Mouse (Mus musculus): ENCODE measurements at regions not wholly inside any gene's neighbourhood (a gene's known extent, or its start where the extent isn't known, plus 50 kb on each side); places are given as distances from the start of the nearest gene placed in this dataset.
A peak's percentile ranks its signal among the peaks of the same experiment; 100 is the strongest.

DNA sequence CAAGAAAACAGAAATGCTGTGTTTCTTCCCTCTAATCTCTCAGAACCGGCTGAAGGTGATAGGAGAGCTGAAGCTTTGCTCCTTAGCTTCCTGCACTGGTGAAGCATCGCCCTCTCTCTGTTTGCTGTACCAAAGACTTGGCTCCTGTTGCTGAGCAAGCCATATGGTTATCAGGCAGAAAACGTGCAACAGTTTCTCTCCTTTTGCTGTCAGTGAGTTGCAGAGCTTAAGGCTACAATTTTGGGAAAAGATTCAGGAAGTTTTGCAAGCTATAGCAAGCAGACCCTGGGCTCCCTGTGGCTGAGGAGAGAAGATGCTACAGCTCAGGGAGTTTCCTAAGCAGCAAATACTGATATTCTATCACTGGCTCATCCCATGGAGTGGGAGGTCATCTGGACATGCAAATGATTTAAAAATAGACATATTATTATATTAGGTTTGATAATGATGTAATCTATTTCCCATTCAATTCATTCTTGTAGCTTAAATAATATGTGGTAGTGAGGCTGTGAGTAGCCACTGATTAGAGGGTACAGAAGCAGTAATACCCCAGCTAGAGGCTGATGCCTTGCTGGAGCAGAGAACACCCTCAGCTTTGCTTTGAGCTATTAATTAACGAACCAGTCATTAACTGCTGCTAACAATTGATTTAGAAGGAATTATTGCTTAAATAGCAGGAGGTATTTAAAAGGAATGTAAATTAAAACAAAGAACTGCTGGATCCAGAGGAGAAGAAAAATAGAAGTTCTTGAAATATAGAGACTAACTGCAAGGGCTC is 240.1 kb upstream of the Emcn start:
- DNase-seq = peak; percentile 60 to 79

DNA sequence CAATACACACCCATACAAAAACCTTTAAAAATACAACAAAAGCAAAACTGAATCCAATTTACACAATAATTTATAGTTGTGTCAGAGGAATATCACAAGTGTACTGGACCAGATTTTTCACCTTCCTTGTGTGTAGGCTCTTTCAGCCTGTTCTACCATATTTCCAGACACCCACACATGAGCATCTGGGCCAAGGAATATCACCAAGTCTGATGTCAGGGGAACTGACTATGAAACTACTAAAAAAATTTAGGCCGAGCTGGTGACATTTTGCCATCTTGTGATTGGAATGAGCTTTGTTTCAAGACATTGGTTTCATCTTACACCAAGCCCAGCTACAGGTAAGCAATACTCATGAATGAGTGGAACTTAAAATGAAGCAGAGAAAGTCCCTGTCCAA is 234.9 kb upstream of the Emcn start:
- no peak for DNase-seq

- peak in 1 of 2 experiments; percentile 40 for DNase-seq
Measured at GRCm38 (mm10) chr3:137108197-137108596, 232.7 kb upstream of the Emcn start.

DNA sequence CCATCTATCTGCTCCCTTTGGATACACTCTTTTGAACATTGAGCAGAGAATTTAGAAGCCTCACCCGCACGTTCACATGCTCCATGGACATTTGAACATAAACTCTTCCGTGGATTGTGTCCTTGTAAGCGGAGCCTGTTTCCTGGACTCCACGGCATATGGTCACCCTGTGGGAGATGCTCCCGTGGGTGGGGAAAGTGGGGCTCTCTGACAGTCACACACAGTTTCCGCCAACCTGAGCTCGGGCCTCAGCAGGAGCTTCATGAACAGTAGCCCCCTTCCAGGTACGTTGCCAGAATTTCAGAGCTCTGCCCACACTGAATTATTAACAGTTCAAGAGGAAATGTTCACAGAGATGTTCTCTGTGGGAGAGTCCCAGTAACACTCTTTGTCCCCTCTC is 231.1 kb upstream of the Emcn start:
- peak; percentile 89 to 97 for DNase-seq

- peak; percentile 92 to 96 for DNase-seq
Measured at GRCm38 (mm10) chr3:137110485-137110884, 230.4 kb upstream of the Emcn start.

DNA sequence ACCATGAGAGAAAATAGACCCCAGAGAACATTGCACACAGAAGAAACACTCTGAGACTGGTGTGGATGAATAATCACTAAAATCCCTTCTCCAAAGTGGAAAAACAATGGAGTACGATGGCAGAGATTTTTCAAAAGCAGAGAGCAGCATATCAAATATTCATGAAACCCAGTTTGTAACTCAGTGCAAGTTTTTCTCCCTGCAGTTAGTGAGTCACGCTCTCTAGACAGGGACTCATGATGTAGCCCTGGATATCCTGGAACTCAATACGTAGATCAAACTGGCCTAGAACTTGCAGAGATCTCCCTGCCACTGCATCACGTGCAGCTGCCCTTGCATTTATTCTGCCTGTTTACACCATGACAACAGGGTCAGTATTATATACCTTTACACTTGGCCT is 210.9 kb upstream of the Emcn start:
- no peak for DNase-seq

DNA sequence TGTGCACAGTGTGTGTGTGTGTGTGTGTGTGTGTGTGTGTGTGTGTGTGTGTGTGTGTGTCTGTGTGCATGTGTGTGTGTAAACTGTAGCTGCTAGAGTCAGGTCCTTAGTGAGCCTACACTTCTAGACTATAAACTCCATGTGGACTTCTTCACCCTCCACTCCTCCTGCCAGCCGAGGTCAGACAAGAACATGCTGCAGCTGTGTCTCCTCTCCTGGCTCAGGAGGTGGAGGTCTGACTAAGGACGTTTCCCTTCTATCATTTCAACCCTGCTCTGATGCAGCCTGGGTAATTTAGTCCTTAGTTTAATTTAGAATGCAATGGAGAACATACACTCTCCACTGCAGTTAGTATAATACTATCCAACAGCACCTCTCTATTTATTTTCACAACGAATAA is 198.8 kb upstream of the Emcn start:
- no peak for DNase-seq

DNA sequence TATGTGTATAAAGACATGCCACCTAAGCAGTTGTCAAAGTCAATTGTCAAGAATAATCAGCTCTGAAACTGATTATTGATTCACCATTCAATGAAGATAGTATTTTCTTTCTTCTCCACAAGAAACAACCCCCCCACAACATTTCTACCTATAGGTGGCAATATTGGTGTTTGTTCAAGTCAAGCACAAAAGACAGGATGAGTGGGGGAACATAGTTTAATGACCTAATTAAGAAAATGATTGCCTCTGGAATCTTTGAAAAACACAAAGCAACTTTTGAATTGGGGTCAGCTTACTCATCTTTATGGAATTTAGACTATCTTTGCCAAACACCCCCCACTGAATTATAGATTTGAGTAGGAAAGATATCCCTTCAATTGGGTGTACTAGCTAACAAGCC is 194.8 kb upstream of the Emcn start:
- no peak for DNase-seq

DNA sequence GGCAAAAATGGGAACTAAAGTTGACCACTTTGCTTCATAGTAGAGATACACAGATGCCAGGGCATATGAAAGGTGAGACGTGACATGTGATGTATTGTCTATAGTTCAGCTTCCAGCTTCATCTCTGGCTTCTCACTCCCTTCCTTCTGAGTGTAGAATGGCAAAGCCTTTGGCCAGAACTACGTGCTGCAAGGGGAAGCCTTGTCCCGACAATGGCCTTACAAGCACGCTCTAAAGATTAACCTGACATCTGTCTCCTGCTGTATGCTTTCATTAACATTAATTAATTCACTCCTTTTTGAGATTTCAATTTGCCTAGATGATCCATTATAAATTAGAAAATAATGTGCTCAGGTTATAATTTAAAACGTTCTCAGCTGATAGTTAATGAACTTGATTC is 193.5 kb upstream of the Emcn start:
- no peak for DNase-seq

DNA sequence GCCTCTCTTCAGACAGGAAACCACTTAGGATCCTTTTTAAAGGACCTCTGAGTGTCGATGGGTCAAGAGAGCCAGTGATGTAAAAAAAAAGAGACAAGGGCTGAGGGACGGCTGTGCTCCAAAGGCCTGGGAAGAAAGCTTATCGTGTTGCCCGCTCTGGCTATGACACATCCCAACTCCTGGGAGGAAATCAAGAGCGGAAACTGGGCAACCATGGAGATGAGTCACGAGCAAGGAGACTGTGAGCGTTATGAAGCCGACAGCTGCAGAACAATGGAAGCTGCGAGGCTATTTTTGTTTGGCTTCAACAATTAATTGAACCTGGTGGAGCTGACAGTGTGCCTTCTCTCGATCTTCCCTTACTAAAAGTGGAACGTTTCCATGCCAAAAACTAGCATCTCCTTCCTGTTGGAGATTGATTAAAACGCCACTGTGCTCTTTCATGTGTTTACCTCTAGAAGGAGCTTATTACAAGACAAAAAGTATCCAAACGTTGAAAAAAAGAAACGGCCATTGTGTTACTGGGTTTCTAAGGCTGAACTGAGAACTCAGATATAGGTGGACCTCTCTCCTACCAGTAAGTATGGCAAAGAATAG is 190.4 kb upstream of the Emcn start:
- peak; percentile 30 to 31 for DNase-seq

GRCm38 (mm10) chr3:137151431-137151830 is 189.4 kb upstream of the Emcn start:
- no peak for DNase-seq

DNA sequence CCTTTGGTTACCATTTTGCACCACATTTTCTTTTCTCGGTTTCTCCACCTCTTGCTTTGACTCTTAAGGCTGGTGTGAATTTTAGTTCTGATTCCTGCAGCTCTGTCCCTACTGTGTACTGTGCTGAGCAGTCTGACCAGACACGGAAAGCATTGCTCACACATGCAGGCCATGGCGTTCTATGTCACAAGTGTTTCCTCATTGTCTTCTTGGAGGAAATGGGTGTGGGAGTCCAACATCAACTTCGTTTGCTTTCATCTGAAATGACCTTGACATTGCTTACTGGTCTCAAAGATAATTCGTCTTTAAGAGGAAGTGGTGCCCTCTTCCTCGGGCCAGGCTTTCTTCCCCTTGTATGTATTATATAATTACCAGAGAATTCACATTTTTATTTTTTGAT is 187.6 kb upstream of the Emcn start:
- no peak for DNase-seq

- DNase-seq = no peak
Measured at GRCm38 (mm10) chr3:137154200-137155042, 186.4 kb upstream of the Emcn start.

DNA sequence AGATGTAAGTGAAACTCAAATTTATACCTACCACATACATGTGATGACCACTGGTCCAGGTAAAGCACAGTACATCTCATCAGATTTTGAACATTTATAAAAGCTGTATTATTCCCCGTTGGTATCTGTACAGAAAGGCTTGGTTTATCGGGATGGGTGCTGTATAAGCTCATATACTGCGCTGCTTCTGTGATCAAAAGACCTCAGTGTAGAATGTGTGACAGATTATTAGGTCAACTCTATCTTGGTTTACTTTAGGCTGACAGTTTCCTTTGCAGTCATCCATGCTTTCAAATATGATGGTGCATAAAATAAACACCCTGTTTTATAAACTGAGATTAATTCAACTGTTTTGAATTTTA is 185.8 kb upstream of the Emcn start:
- no peak for DNase-seq

DNA sequence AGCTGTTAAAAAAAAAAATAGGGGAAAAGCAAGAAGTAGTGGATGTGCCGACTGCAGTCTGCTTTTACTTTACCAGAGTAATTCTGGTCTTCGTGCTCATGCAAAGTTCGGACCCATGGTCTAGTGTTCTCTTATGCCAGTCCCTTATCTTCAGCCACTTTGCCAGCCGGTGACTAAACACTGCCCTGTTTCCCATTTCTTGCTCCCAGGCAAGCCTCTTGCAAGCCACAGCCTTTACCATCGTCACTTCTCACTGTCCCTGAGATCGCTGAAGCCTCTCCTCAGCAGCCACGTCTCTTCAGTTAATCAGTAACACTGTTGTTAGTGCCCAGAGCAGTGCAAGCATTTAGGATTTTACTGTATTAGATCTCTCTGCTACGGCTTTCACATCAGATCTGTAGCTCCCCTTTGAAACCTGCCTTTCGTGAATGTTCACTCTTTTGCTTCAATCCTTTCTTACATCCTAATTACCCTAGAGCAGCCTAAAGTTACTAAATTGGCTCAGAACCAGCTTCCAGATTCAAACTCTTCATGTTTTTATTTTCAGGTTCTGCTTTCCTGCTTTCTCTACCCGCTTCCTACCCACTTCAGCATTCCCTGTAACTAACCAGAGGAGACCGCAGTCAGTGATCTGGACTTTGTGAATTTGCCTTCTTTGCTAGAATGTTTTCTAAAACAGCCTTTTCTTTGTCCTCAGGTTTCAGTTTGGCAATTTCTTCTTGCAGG is 184.5 kb upstream of the Emcn start:
- DNase-seq = peak in 1 of 2 experiments; percentile 11

DNA sequence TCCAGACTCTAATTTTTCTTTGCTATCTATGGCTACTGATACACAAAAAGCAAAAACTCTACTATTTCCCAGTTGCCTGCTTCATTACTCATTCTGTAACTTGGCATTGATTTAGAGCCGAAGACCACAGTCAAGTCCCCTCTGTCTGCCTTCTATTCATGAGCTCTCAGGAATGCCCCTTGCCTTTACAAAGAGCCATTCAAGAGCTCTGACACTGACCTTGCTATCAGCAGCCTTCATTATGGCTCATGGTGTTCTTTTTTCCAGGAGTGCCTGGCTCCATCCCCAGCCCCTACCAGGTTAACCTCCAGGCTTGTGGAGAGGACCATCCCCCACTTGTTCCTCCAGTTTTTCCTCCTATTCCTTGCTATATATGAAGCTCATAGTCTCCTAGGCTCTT is 151.8 kb upstream of the Emcn start:
- DNase-seq = no peak

GRCm38 (mm10) chr3:137190489-137190888 is 150.4 kb upstream of the Emcn start:
- no peak for DNase-seq

DNA sequence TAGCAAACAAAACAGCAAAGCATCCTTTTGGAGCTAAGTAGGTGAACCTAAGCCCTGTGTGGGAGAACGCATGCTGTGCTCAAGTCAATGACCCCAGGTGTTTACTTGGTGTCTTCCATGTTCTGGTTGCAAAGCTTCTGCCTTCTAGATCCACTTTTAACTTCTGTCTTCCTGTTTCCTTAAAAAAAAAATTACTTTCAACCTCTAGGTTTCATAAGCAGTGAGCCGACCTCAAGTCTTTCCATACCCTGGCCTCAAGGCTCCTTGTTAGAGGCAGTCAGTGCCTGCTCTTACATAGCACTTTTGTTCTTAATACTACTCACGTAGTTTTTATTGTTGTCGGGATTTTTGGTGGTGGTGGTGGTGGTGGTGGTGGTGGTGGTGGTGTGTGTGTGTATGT is 149.9 kb upstream of the Emcn start:
- no peak for DNase-seq

GRCm38 (mm10) chr3:137193873-137194272 is 147.0 kb upstream of the Emcn start:
- DNase-seq = no peak

- DNase-seq = no peak
Measured at GRCm38 (mm10) chr3:137211667-137212066, 129.2 kb upstream of the Emcn start.

- DNase-seq = peak; percentile 31 to 58
Measured at GRCm38 (mm10) chr3:137216036-137216435, 124.8 kb upstream of the Emcn start.

- DNase-seq = no peak
Measured at GRCm38 (mm10) chr3:137217245-137217644, 123.6 kb upstream of the Emcn start.

DNA sequence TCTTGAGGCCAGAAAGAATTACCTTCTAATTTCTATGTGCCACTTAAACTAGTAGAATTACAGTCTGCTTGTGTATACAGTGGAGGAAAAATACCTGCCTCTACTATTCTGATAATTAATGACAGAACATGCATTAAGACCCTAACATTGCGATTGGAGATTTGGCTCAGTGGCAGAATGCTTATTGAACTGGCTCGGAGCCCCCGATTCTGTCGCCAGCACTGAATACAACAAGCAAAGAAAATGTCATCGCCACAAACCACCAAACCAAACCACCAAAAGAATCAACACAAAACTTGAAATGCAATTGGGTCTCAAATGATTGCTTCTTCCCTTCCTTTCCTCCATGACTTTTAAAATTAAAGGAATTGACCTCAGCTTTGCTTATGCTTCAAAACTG is 122.9 kb upstream of the Emcn start:
- peak; percentile 56 to 68 for DNase-seq
